Mouse (Mus musculus): Measurements from ENCODE around the gene Gpr62. TPM values are rescaled to one million over a fixed set of nuclear protein-coding genes. Genes with fewer than 3 reads are reported as not detected.
"Not testable (repeated sequence)": the region's sequence is repeated elsewhere in the genome, so short reads cannot be mapped to it uniquely, and the experiment has no call there.

Gpr62 gene
- polyA plus RNA-seq, 1 experiment from 2014 or later: 0.91 TPM

GRCm38 (mm10) chr9:106501846-106502245 lies 36.1 kb upstream of the Gpr62 start:
- no peaks in the 10 kb centered on the region for H3K36me3 ChIP-seq (ENCODE audit: insufficient read depth, low read length)
- H3K9me3 ChIP-seq (replicated peaks; ENCODE audit: low read length): no peaks in the 10 kb centered on the region
- H3K4me2 ChIP-seq (ENCODE audit: low read length): no peak overlapping the region
- no peak overlapping the region for H3K27ac ChIP-seq
- no peak overlapping the region for H3K9ac ChIP-seq (ENCODE audit: low read depth, low read length)
- no peak for TF ChIP-seq CTCF (IDR thresholded peaks at IDR 0.05; ENCODE audit: low read depth)
- 89% methylated on average over 22 of the region's 22 CpGs for WGBS
- DNase-seq (ENCODE audit: low spot score) (no peak), ATAC-seq (replicated peaks; ENCODE audit: low FRiP score, low read depth) (no peak)
- H3K27me3 ChIP-seq (ENCODE audit: insufficient read depth, low read length): no peaks in the 10 kb centered on the region
- H3K4me1 ChIP-seq (replicated peaks; ENCODE audit: insufficient read depth, low read length): no peaks in the 10 kb centered on the region
- H3K4me3 ChIP-seq (replicated peaks; ENCODE audit: low read depth, low read length): no peak overlapping the region

- DNase-seq (ENCODE audit: low spot score) (no peak), ATAC-seq (replicated peaks; ENCODE audit: low FRiP score, low read depth) (no peak)
- no peak for TF ChIP-seq CTCF (IDR thresholded peaks at IDR 0.05; ENCODE audit: low read depth)
- Histone ChIP-seq H3K9me3 (replicated peaks; ENCODE audit: low read length) (no peaks in the 10 kb centered on the region), H3K4me1 (replicated peaks; ENCODE audit: insufficient read depth, low read length) (no peaks in the 10 kb centered on the region), H3K36me3 (ENCODE audit: insufficient read depth, low read length) (no peaks in the 10 kb centered on the region), H3K4me2 (ENCODE audit: low read length) (no peak within 1 kb of the TSS), H3K27me3 (ENCODE audit: insufficient read depth, low read length) (no peaks in the 10 kb centered on the region), H3K4me3 (replicated peaks; ENCODE audit: low read depth, low read length) (no peak within 1 kb of the TSS), H3K9ac (ENCODE audit: low read depth, low read length) (no peak within 1 kb of the TSS), H3K27ac (no peak within 1 kb of the TSS)
- 91% methylated on average over 6 of the region's 6 CpGs for WGBS
Measured at GRCm38 (mm10) chr9:106499667-106500066, 33.9 kb upstream of the Gpr62 start, which contains the start of gene Iqcf1. Gene Iqcf1, plus strand, starts transcription at chr9:106499967.

- H3K4me1 ChIP-seq (replicated peaks; ENCODE audit: insufficient read depth, low read length); H3K27ac ChIP-seq; H3K9me3 ChIP-seq (replicated peaks; ENCODE audit: low read length); H3K4me2 ChIP-seq (ENCODE audit: low read length); H3K27me3 ChIP-seq (ENCODE audit: insufficient read depth, low read length); DNase-seq (ENCODE audit: low spot score); H3K4me3 ChIP-seq (replicated peaks; ENCODE audit: low read depth, low read length); ATAC-seq (replicated peaks; ENCODE audit: low FRiP score, low read depth); H3K9ac ChIP-seq (ENCODE audit: low read depth, low read length): not testable (repeated sequence)
- WGBS: 81% methylated on average over 6 of the region's 6 CpGs
- H3K36me3 ChIP-seq (ENCODE audit: insufficient read depth, low read length): peaks cover 24% of the 10 kb centered on the region; the same call in 1 of the 2 replicates
Measured at GRCm38 (mm10) chr9:106487602-106488001, 21.9 kb upstream of the Gpr62 start.

GRCm38 (mm10) chr9:106485076-106485475 lies 19.3 kb upstream of the Gpr62 start:
- H3K27ac ChIP-seq: no peak overlapping the region

GRCm38 (mm10) chr9:106483606-106484005 lies 17.9 kb upstream of the Gpr62 start:
- no peak overlapping the region for H3K9ac ChIP-seq (ENCODE audit: low read depth, low read length)
- H3K27me3 ChIP-seq (ENCODE audit: insufficient read depth, low read length): no peaks in the 10 kb centered on the region
- H3K4me3 ChIP-seq (replicated peaks; ENCODE audit: low read depth, low read length): no peak overlapping the region
- peaks cover 34% of the 10 kb centered on the region; the same call in 1 of the 2 replicates for H3K36me3 ChIP-seq (ENCODE audit: insufficient read depth, low read length)
- H3K4me2 ChIP-seq (ENCODE audit: low read length): no peak overlapping the region
- H3K4me1 ChIP-seq (replicated peaks; ENCODE audit: insufficient read depth, low read length): no peaks in the 10 kb centered on the region
- DNase-seq (ENCODE audit: low spot score) (no peak), ATAC-seq (replicated peaks; ENCODE audit: low FRiP score, low read depth) (no peak)
- 92% methylated on average over 17 of the region's 17 CpGs for WGBS
- no peaks in the 10 kb centered on the region for H3K9me3 ChIP-seq (replicated peaks; ENCODE audit: low read length)
- TF ChIP-seq CTCF (IDR thresholded peaks at IDR 0.05; ENCODE audit: low read depth): no peak
- no peak overlapping the region for H3K27ac ChIP-seq

More at GRCm38 (mm10) chr9:106485076-106485475, 19.3 kb upstream of the Gpr62 start:
- Histone ChIP-seq H3K9me3 (replicated peaks; ENCODE audit: low read length) (no peaks in the 10 kb centered on the region), H3K27me3 (ENCODE audit: insufficient read depth, low read length) (no peaks in the 10 kb centered on the region), H3K36me3 (ENCODE audit: insufficient read depth, low read length) (peaks cover 34% of the 10 kb centered on the region; the same call in 1 of the 2 replicates), H3K4me1 (replicated peaks; ENCODE audit: insufficient read depth, low read length) (no peaks in the 10 kb centered on the region), H3K9ac (ENCODE audit: low read depth, low read length) (no peak overlapping the region), H3K4me3 (replicated peaks; ENCODE audit: low read depth, low read length) (no peak overlapping the region), H3K4me2 (ENCODE audit: low read length) (no peak overlapping the region)
- no peak for TF ChIP-seq CTCF (IDR thresholded peaks at IDR 0.05; ENCODE audit: low read depth)
- DNase-seq (ENCODE audit: low spot score) (no peak), ATAC-seq (replicated peaks; ENCODE audit: low FRiP score, low read depth) (no peak)
- WGBS: 82% methylated on average over 10 of the region's 10 CpGs

- H3K4me3 ChIP-seq (replicated peaks; ENCODE audit: low read depth, low read length): no peak overlapping the region
- DNase-seq (ENCODE audit: low spot score) (no peak), ATAC-seq (replicated peaks; ENCODE audit: low FRiP score, low read depth) (no peak)
- no peak overlapping the region for H3K27ac ChIP-seq
- H3K9ac ChIP-seq (ENCODE audit: low read depth, low read length): no peak overlapping the region
- no peaks in the 10 kb centered on the region for H3K27me3 ChIP-seq (ENCODE audit: insufficient read depth, low read length)
- WGBS: 97% methylated on average over 10 of the region's 10 CpGs
- H3K4me1 ChIP-seq (replicated peaks; ENCODE audit: insufficient read depth, low read length): no peaks in the 10 kb centered on the region
- peaks cover 34% of the 10 kb centered on the region; the same call in 1 of the 2 replicates for H3K36me3 ChIP-seq (ENCODE audit: insufficient read depth, low read length)
- TF ChIP-seq CTCF (IDR thresholded peaks at IDR 0.05; ENCODE audit: low read depth): no peak
- no peaks in the 10 kb centered on the region for H3K9me3 ChIP-seq (replicated peaks; ENCODE audit: low read length)
- no peak overlapping the region for H3K4me2 ChIP-seq (ENCODE audit: low read length)
Measured at GRCm38 (mm10) chr9:106483136-106483535, 17.4 kb upstream of the Gpr62 start.

GRCm38 (mm10) chr9:106482578-106483115 lies 16.9 kb upstream of the Gpr62 start:
- no peak overlapping the region for H3K9ac ChIP-seq (ENCODE audit: low read depth, low read length)
- H3K4me1 ChIP-seq (replicated peaks; ENCODE audit: insufficient read depth, low read length): no peaks in the 10 kb centered on the region; the same call in 1 of the 2 replicates
- no peaks in the 10 kb centered on the region for H3K27me3 ChIP-seq (ENCODE audit: insufficient read depth, low read length)
- no peak overlapping the region for H3K4me3 ChIP-seq (replicated peaks; ENCODE audit: low read depth, low read length)
- DNase-seq (ENCODE audit: low spot score) (no peak), ATAC-seq (replicated peaks; ENCODE audit: low FRiP score, low read depth) (no peak)
- no peak overlapping the region for H3K4me2 ChIP-seq (ENCODE audit: low read length)
- H3K9me3 ChIP-seq (replicated peaks; ENCODE audit: low read length): no peaks in the 10 kb centered on the region
- no peak overlapping the region for H3K27ac ChIP-seq
- no peak for TF ChIP-seq CTCF (IDR thresholded peaks at IDR 0.05; ENCODE audit: low read depth)
- peaks cover 34% of the 10 kb centered on the region; the same call in 1 of the 2 replicates for H3K36me3 ChIP-seq (ENCODE audit: insufficient read depth, low read length)
- WGBS: 84% methylated on average over 17 of the region's 17 CpGs
